Mouse (Mus musculus): ENCODE data around the gene Snai1.

The Snai1 gene

GRCm38 (mm10) chr2:167537476-167538297 lies at the start of gene Snai1:
Snai1 (plus strand) TSS chr2:167538195.
- peak; percentile 81 to 88 for DNase-seq (ENCODE audit: low spot score in 2 of 2)

- DNase-seq (ENCODE audit: low spot score in 2 of 2): no peak
Observed at GRCm38 (mm10) chr2:167490813-167491525, 47.0 kb upstream of the Snai1 start.

- DNase-seq (ENCODE audit: low spot score in 2 of 2): peak in 1 of 2 experiments; percentile 26
Observed at GRCm38 (mm10) chr2:167491757-167492708, 46.0 kb upstream of the Snai1 start, which contains the start of gene Rnf114. Rnf114 (plus strand) TSS chr2:167492645.

DNA sequence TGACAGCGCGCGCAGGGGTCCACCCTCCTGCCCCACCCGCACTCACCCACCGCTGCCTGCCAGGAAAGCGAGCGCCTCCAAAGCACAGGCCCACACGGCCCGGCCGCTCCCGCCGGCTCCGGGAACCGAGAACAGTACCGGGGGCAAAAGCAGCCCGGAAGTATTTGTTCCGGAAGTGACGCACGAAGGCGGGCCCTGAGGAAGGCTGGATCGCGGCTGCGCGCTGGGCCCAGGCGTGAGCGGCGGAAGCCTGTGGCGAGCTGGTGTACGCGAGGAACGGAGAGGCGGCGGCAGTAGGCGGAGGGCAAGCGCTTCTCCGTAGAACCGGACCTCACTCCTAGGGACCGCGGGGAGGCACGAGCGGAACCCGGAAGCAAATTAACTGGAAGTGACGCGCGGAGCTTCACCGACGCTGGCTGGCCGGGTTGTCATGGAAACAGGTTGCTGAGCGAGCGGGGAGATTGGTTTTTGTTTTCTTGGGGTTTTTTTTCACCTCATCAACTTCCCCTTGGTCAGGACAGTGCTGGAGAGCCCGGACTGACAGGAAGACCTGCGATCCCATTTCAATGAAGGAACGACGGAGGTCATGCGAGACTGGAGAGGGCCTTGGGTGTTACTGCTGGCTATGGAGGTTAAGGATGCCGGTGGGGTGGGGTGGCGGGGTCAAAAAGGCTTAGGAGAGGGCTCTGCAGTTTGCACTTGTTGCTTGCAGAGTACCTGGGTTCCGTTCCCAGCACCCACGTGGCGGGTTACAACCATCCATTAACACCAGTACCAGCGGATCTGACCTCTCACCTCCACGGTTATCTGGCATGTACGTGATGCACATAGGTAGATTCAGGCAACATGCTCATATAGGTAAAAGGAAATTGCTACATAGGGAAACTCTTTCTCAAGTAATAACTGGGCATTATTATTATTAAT lies 45.0 kb upstream of the Snai1 start, which contains the start of gene Spata2:
Gene Spata2 (minus strand): TSS at position 175 of the 924 bp plus-strand sequence.
- DNase-seq (ENCODE audit: low spot score in 2 of 2): peak; percentile 93 to 94

- DNase-seq (ENCODE audit: low spot score in 2 of 2): peak; percentile 48 to 56
Observed at GRCm38 (mm10) chr2:167496437-167496836, 41.6 kb upstream of the Snai1 start.

DNA sequence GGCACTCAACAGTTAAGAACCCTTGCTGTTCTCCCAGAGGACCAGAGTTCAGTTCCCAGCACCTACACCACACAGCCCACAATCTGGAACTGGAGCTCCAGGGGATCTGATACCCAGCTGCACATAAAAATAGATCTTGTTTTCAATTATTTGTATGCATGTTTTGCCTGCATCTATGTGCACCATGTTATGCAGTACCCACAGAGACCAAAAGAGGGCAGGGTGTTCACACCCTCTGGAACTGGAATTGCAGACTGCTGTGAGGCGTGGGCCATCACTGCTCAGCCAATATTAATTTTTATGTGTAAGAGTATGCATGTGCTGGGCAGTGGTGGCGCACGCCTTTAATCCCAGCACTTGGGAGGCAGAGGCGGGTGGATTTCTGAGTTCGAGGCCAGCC lies 40.7 kb upstream of the Snai1 start:
- DNase-seq (ENCODE audit: low spot score in 2 of 2): peak; percentile 47 to 69

GRCm38 (mm10) chr2:167502554-167503252 lies 35.3 kb upstream of the Snai1 start:
- DNase-seq (ENCODE audit: low spot score in 2 of 2): no peak

- peak; percentile 85 to 91 for DNase-seq (ENCODE audit: low spot score in 2 of 2)
Observed at GRCm38 (mm10) chr2:167503253-167503895, 34.6 kb upstream of the Snai1 start.

GRCm38 (mm10) chr2:167503896-167504349 lies 34.1 kb upstream of the Snai1 start:
- DNase-seq (ENCODE audit: low spot score in 2 of 2): no peak

DNA sequence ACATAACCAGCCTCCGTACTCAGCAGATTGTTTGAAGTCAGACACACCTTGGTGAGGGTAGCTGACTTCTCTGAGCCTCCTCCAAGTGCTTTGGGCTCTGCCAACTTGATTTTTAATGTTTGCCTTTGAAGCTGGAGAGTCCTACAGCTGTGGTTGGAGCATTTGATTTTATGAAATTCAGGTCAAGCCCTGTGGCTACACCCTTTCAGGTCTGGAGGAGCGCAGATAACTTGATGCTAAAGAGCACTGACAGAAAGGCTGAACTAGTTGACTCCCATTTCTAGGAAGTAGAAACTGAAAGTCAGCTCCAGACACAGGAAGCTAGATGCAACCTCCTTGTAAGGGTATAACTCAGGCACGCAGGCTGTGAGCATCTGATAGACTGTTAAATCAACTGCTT lies 32.9 kb upstream of the Snai1 start:
- peak; percentile 59 to 61 for DNase-seq (ENCODE audit: low spot score in 2 of 2)

DNA sequence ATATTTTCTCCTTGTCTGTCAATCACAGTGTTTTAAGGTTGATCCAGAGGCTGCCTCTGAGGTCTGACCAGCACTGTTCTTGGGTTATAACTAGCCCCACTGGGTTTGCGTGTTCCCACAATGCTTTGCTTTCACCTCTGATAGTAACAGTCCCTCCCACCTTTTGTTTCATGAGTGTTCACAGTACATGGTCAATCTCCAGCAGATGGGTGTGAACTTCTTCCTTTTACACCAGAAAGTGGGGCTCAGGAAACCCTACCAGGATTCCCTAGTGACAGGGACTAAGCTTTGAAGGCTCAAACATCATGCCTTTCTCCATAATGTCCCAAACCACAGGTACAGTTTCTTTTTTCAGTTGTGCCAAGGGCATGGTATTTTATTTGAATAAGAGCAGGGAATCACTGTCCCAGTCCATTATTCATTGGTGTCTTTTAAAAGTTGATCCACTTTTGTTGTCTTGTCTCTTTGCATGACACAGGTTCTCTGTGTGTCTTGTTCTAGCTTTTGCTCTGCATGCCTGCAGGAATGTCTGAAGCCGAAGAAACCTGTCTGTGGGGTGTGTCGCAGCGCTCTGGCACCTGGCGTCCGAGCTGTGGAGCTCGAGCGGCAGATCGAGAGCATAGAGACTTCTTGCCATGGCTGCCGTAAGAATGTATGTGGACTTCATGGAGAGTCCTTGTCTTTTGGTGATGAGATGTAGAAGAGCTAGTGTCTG lies 31.3 kb upstream of the Snai1 start:
- DNase-seq (ENCODE audit: low spot score in 2 of 2): no peak

- no peak for DNase-seq (ENCODE audit: low spot score in 2 of 2)
Observed at GRCm38 (mm10) chr2:167507719-167508385, 30.1 kb upstream of the Snai1 start.

DNA sequence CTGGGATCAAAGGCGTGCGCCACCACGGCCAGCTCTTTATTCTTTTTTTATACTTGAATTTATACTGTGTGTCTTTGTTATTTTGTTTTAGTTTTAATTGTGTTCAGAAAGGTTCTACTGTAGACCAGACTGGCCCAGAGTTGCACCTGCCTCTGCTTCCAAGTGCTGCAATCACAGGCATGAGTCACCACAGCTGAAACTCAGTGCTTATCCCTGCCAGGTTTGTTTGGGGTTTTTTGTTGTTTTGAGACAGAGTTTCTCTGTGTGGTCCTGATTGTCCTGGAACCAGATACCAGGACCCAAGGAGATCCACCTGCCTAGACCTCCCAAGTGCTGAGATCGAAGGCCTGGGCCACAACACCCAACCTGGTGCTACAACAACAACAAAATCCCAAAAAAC lies 29.4 kb upstream of the Snai1 start:
- DNase-seq (ENCODE audit: low spot score in 2 of 2): no peak

DNA sequence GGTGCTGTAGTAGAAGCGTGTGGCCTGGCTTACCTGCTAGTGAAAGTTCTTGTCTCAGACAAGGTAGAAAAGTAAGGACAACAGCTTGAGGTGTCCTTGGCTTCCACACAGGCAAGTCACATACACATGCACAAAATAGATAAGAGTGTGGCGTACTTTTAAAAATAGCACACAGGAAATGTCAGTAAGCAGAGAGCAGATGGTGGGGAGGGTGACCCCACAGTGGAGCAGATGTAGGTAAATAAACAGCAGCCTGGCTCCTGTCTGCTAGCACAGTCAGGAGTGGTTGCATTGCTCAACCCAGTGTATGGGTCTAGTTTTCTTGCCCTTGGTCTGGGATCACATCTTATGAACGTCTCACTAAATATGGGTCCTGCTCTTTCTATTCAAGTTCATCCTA lies 27.5 kb upstream of the Snai1 start:
- DNase-seq (ENCODE audit: low spot score in 2 of 2): no peak

DNA sequence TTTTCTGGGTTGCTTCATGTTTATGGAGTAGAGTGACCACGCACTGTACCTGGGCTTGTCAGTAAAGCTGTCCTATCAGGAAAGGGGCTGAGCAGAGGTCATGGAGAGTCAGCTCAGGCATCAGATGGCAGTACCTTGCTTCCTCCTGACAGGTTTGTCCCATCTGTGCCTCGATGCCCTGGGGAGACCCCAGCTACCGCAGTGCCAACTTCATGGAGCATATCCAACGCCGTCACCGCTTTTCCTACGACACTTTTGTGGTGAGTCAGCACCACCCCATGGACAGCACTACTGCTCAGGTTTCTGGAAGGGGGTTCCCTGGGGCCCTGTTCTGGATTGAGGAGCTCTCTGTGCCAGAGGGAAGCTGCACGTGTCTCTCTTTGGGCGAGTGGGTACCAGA lies 25.6 kb upstream of the Snai1 start:
- no peak for DNase-seq (ENCODE audit: low spot score in 2 of 2)

GRCm38 (mm10) chr2:167512970-167513369 lies 25.0 kb upstream of the Snai1 start:
- no peak for DNase-seq (ENCODE audit: low spot score in 2 of 2)

- DNase-seq (ENCODE audit: low spot score in 2 of 2): no peak
Observed at GRCm38 (mm10) chr2:167514641-167515040, 23.4 kb upstream of the Snai1 start.

DNA sequence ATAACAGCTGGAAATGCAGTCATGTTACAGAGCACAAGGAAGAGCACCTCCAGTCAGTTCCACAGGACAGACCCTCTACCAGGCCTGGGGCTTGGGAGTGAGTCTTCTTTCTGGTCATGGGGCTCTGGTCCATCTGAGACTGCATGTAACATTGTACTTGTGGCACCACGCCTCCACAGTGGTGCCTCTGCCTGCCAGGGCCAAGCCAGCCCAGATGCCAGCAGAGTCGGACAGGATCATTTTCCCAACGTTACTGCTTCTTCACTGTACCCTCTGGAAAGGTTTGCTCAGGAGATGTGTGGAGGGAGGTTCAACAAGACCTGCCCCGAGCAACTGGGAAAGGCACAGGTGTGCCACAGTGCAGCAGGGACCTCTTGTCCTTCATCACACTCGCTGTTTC lies 22.3 kb upstream of the Snai1 start:
- no peak for DNase-seq (ENCODE audit: low spot score in 2 of 2)

All from natural killer cell, adult 2 months (primary cell).